Mouse (Mus musculus) heart, embryonic 15.5 days (tissue): ENCODE data around the gene Pip4k2c. TPM values are rescaled to one million over a fixed set of nuclear protein-coding genes. Genes with fewer than 3 reads are reported as not detected.

Source experiments
- ATAC-seq: fragments of 200-750 bp; cut with Nextera tagmentation; replicated peaks from 2 replicates; pipeline ENCODE4 v1.8.0; 2017; ENCODE audit warnings: low read depth, moderate TSS enrichment; ENCODE audit not compliant: insufficient number of reproducible peaks, insufficient read depth, low FRiP score
- H3K27ac ChIP-seq: fragments of 300-500 bp; sonication (generic); 2 replicates; pipeline ENCODE4 v1.5.1; 2015; ENCODE audit warnings: mild to moderate bottlenecking, inconsistent platforms
- H3K27me3 ChIP-seq: fragments of 300-500 bp; sonication (generic); 2 replicates; pipeline ENCODE4 v1.6.1; 2015; ENCODE audit warnings: inconsistent platforms
- H3K36me3 ChIP-seq: fragments of 300-500 bp; sonication (generic); 2 replicates; pipeline ENCODE4 v1.6.1; 2015; ENCODE audit warnings: mild to moderate bottlenecking, inconsistent platforms
- H3K4me1 ChIP-seq: fragments of 300-500 bp; sonication (generic); replicated peaks from 2 replicates; pipeline ENCODE4 v1.6.1; 2015; ENCODE audit warnings: inconsistent platforms
- H3K4me2 ChIP-seq: fragments of 300-500 bp; sonication (generic); 2 replicates; pipeline ENCODE4 v1.6.1; 2015; ENCODE audit warnings: inconsistent platforms, mild to moderate bottlenecking, moderate library complexity
- H3K4me3 ChIP-seq: fragments of 300-500 bp; sonication (generic); 2 replicates; pipeline ENCODE4 v1.5.1; 2015; ENCODE audit warnings: mild to moderate bottlenecking, inconsistent platforms
- H3K9ac ChIP-seq: fragments of 300-500 bp; sonication (generic); 2 replicates; pipeline ENCODE4 v1.6.1; 2015; ENCODE audit warnings: mild to moderate bottlenecking, inconsistent platforms
- H3K9me3 ChIP-seq: fragments of 300-500 bp; sonication (generic); replicated peaks from 2 replicates; pipeline ENCODE4 v1.6.1; 2016; ENCODE audit warnings: inconsistent platforms
- WGBS: fragments of 180-500 bp; shearing (Covaris S2); methylation state at CpG from one replicate; pipeline ENCODE4 v1.1.7; 2015; ENCODE audit warnings: mixed read lengths; 5-methylcytosine and 5-hydroxymethylcytosine counted together
- polyA plus RNA-seq: library from polyadenylated mRNA; unstranded; fragments of >200 nt; fragmentation: Nextera tagmentation; extraction: Ambion mirVana; gene quantifications from 2 replicates; pipeline ENCODE4 v1.2.1, GENCODE M21; 2015

Gene Pip4k2c
- polyA plus RNA-seq, result 23.2 and 27.0 TPM in 2 replicates

DNA sequence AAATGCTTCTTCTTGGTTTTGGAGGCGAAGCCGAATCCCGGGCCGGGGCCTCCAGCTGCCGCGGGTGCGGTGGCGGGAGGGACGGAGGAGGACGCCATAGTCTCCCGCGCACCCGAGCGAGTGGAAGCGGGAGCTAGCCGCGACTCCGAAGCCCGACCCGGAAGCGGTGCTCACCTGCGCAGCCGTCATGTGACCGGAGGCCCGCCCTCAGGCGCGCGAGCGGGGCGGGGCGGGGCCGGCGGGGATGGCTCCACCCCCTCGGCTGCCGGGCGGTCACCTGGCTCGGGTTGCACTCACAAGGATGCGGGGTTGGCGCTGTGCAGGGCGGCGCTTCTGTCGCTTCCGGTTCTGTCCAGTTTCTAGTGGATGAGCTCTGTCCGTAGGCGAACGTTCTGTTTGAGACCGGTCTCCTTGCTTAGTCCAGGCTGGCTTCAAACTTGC lies at the start of gene Pip4k2c:
Gene Pip4k2c, minus strand, starts transcription at position 172 of the 441 bp plus-strand sequence.
- Histone ChIP-seq H3K27me3 (0 out of 2 replicates have a peak, but pooled peaks cover 2% of the 10 kb centered on the region), H3K4me2 (peak within 1 kb of the TSS; percentile 88), H3K4me3 (peak within 1 kb of the TSS; percentile 78), H3K9ac (peak within 1 kb of the TSS; percentile 74), H3K4me1 (peaks cover 18% of the 10 kb centered on the region), H3K36me3 (peaks cover 14% of the 10 kb centered on the region; the same call in 1 of the 2 replicates), H3K9me3 (no peaks in the 10 kb centered on the region), H3K27ac (peak within 1 kb of the TSS; percentile 44; the same call in 1 of the 2 replicates)
- WGBS, result 1% methylated on average over 47 of the region's 47 CpGs
- peak; percentile 96 for ATAC-seq

GRCm38 (mm10) chr10:127258489-127258888 lies 47.1 kb upstream of the Pip4k2c start:
- 65% methylated on average over 8 of the region's 8 CpGs for WGBS
- no peak overlapping the region for H3K4me2 ChIP-seq
- no peak for ATAC-seq
- no peaks in the 10 kb centered on the region for H3K36me3 ChIP-seq
- H3K9ac ChIP-seq, result no peak overlapping the region
- no peak overlapping the region for H3K27ac ChIP-seq
- no peaks in the 10 kb centered on the region for H3K9me3 ChIP-seq
- peaks cover 30% of the 10 kb centered on the region for H3K27me3 ChIP-seq
- peaks cover 12% of the 10 kb centered on the region for H3K4me1 ChIP-seq
- H3K4me3 ChIP-seq, result no peak overlapping the region

GRCm38 (mm10) chr10:127257790-127258189 lies 46.4 kb upstream of the Pip4k2c start:
- Histone ChIP-seq H3K4me2 (no peak overlapping the region), H3K27me3 (peaks cover 23% of the 10 kb centered on the region), H3K4me3 (no peak overlapping the region), H3K4me1 (peaks cover 8% of the 10 kb centered on the region), H3K9me3 (no peaks in the 10 kb centered on the region), H3K9ac (no peak overlapping the region), H3K27ac (no peak overlapping the region), H3K36me3 (no peaks in the 10 kb centered on the region)
- WGBS, result 67% methylated on average over 6 of the region's 6 CpGs
- ATAC-seq, result no peak

GRCm38 (mm10) chr10:127255625-127256345 lies 44.4 kb upstream of the Pip4k2c start:
- ATAC-seq, result peak; percentile 75
- H3K4me3 ChIP-seq, result no peak overlapping the region
- H3K4me1 ChIP-seq, result peaks cover 5% of the 10 kb centered on the region; the same call in 1 of the 2 replicates
- H3K36me3 ChIP-seq, result no peaks in the 10 kb centered on the region
- H3K4me2 ChIP-seq, result 0 out of 2 replicates have a peak overlapping the region, but pooled peaks have one; percentile 8
- no peak overlapping the region for H3K27ac ChIP-seq
- peaks cover 3% of the 10 kb centered on the region; the same call in 1 of the 2 replicates for H3K27me3 ChIP-seq
- 18% methylated on average over 14 of the region's 14 CpGs for WGBS
- H3K9ac ChIP-seq, result no peak overlapping the region
- no peaks in the 10 kb centered on the region for H3K9me3 ChIP-seq

DNA sequence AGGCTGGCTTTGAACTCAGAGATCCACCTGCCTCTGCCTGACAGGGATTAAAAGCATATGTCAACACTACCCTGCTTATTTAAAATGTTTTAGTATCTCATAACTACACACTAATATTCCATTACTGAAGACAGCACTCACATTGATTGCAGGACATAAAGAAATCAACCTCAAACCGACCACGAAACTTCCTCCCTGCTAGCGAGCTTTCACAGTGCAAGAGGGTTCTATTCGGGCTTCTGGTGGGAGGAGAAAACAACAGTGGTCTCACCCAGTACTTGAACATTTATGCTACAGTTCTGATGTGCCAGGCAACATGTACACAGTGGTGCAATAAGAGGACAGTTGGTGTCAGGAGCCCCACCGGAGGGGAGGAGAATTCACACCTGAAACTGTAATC lies 39.4 kb upstream of the Pip4k2c start:
- H3K9me3 ChIP-seq, result no peaks in the 10 kb centered on the region
- 74% methylated on average over 5 of the region's 5 CpGs for WGBS
- no peak overlapping the region for H3K9ac ChIP-seq
- no peaks in the 10 kb centered on the region for H3K36me3 ChIP-seq
- ATAC-seq, result no peak
- no peaks in the 10 kb centered on the region; the same call in 1 of the 2 replicates for H3K27me3 ChIP-seq
- H3K4me1 ChIP-seq, result no peaks in the 10 kb centered on the region
- no peak overlapping the region for H3K4me3 ChIP-seq
- no peak overlapping the region for H3K27ac ChIP-seq
- H3K4me2 ChIP-seq, result no peak overlapping the region

- no peak overlapping the region for H3K4me3 ChIP-seq
- no peak for ATAC-seq
- H3K36me3 ChIP-seq, result no peaks in the 10 kb centered on the region
- H3K9ac ChIP-seq, result no peak overlapping the region
- no peak overlapping the region for H3K27ac ChIP-seq
- WGBS, result 56% methylated on average over 18 of the region's 18 CpGs
- peaks cover 37% of the 10 kb centered on the region for H3K27me3 ChIP-seq
- H3K4me2 ChIP-seq, result no peak overlapping the region
- no peaks in the 10 kb centered on the region for H3K4me1 ChIP-seq
- H3K9me3 ChIP-seq, result no peaks in the 10 kb centered on the region
Measured at GRCm38 (mm10) chr10:127238241-127238824, 26.9 kb upstream of the Pip4k2c start.

- no peak for ATAC-seq
- WGBS, result 38% methylated on average over 9 of the region's 9 CpGs
- peaks cover 41% of the 10 kb centered on the region for H3K27me3 ChIP-seq
Measured at GRCm38 (mm10) chr10:127236541-127236940, 25.2 kb upstream of the Pip4k2c start.

GRCm38 (mm10) chr10:127233141-127233540 lies 21.8 kb upstream of the Pip4k2c start:
- Histone ChIP-seq H3K36me3 (no peaks in the 10 kb centered on the region), H3K9ac (no peak overlapping the region), H3K27me3 (peaks cover 47% of the 10 kb centered on the region), H3K4me3 (no peak overlapping the region), H3K27ac (no peak overlapping the region), H3K4me1 (no peaks in the 10 kb centered on the region), H3K4me2 (no peak overlapping the region), H3K9me3 (no peaks in the 10 kb centered on the region)
- 72% methylated on average over 9 of the region's 9 CpGs for WGBS
- ATAC-seq, result no peak

More at GRCm38 (mm10) chr10:127236541-127236940, 25.2 kb upstream of the Pip4k2c start:
- Histone ChIP-seq H3K9me3 (no peaks in the 10 kb centered on the region), H3K4me2 (no peak overlapping the region), H3K27ac (no peak overlapping the region), H3K36me3 (no peaks in the 10 kb centered on the region), H3K9ac (no peak overlapping the region), H3K4me3 (no peak overlapping the region), H3K4me1 (no peaks in the 10 kb centered on the region)

- Histone ChIP-seq H3K9ac (no peak overlapping the region), H3K27me3 (peaks cover 40% of the 10 kb centered on the region), H3K9me3 (no peaks in the 10 kb centered on the region), H3K27ac (no peak overlapping the region), H3K4me2 (no peak overlapping the region), H3K4me3 (no peak overlapping the region), H3K4me1 (no peaks in the 10 kb centered on the region), H3K36me3 (no peaks in the 10 kb centered on the region)
- 81% methylated on average over 14 of the region's 14 CpGs for WGBS
- no peak for ATAC-seq
Measured at GRCm38 (mm10) chr10:127231741-127232140, 20.4 kb upstream of the Pip4k2c start.

DNA sequence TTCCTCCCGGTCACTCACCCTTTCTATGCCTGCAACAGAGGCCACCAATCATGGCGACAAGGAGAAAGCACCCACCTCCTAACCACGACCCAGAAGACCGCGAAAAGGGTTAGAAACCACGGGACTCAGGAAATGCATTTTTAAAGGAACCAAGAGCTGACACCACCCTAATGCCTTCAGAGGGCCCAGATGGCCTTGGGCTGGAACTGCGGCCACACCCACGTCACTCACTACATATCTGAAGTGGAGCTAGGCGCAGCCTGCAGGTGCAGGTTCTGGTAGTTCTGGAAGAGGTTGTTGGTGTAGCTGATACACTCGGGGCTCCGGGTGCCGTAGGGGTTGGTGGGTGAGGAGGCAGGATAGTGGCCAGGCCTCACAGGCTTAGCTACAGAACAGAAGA lies 19.3 kb upstream of the Pip4k2c start:
- H3K9me3 ChIP-seq, result no peaks in the 10 kb centered on the region
- WGBS, result 77% methylated on average over 12 of the region's 12 CpGs
- no peaks in the 10 kb centered on the region for H3K4me1 ChIP-seq
- no peak overlapping the region for H3K27ac ChIP-seq
- H3K27me3 ChIP-seq, result peaks cover 36% of the 10 kb centered on the region
- H3K9ac ChIP-seq, result no peak overlapping the region
- H3K4me3 ChIP-seq, result no peak overlapping the region
- ATAC-seq, result no peak
- H3K36me3 ChIP-seq, result no peaks in the 10 kb centered on the region
- H3K4me2 ChIP-seq, result peak overlapping the region; percentile 16; the same call in 1 of the 2 replicates

DNA sequence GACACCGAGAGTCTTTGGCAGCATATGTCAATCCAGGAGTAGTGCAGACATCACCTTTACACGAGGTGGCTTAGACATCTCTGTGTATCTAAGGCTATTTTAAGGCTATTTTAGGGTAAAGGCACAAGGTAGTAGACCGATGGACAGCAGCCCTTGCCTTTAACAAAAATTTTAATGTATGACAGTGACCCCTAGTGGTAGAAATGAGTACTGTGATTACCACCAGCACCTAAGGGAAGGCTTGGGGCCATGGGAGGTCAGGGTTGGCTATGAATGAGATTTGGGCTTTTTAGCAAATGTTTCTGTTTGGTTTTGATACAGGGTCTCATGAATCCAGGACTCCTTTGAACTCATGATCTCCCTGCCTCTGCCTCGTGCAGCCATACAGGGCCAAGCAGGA lies 17.5 kb upstream of the Pip4k2c start:
- ATAC-seq, result 0 out of 2 replicates have a peak, but pooled peaks have one; percentile 50

More for the DNA sequence above, 17.5 kb upstream of the Pip4k2c start:
- no peaks in the 10 kb centered on the region for H3K4me1 ChIP-seq
- H3K4me2 ChIP-seq, result no peak overlapping the region
- no peak overlapping the region for H3K4me3 ChIP-seq
- WGBS, result 14% methylated on average over 4 of the region's 4 CpGs
- peaks cover 40% of the 10 kb centered on the region for H3K27me3 ChIP-seq
- no peaks in the 10 kb centered on the region for H3K9me3 ChIP-seq
- no peaks in the 10 kb centered on the region for H3K36me3 ChIP-seq
- H3K9ac ChIP-seq, result no peak overlapping the region
- no peak overlapping the region for H3K27ac ChIP-seq
